Mouse (Mus musculus): ENCODE results near the gene Olfr262. TPM values are rescaled to one million over a fixed set of nuclear protein-coding genes. Genes with fewer than 3 reads are reported as not detected.
"Not testable (repeated sequence)": the region's sequence is repeated elsewhere in the genome, so short reads cannot be mapped to it uniquely, and the experiment has no call there.

Gene Olfr262
- not detected in 2 replicates for polyA plus RNA-seq (2014; fragmentation: Nextera tagmentation; extraction: Ambion mirVana)

DNA sequence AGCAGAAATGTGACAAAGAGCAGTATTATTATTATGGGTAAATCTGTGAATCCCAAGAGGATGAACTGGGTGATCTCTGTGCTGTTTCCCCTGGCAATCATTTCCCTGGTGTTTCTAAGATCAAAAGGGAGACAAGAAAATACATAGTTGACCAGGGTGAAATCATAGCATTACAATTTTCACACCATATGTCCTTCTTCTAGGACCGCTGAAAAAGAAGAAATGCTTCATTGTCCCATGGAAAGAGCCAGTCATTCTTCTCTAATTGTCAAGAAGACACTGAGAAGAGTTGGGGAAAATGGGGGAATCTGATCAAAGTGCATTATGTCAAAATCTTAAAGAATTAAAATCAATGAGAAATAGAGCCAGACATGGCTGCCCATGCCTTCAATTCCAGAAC is at the start of gene Olfr262:
TSS of gene Olfr262 (minus strand) at position 101 of the 400 bp plus-strand sequence.
- ATAC-seq (ENCODE audit: insufficient read depth, low FRiP score, low TSS enrichment) (no peak), DNase-seq (ENCODE audit: low spot score) (no peak)
- Histone ChIP-seq H3K9me3 (ENCODE audit: control insufficient read depth, low read length) (no peaks in the 10 kb centered on the region), H3K9ac (ENCODE audit: low read length) (no peak within 1 kb of the TSS), H3K4me3 (ENCODE audit: low read depth, low read length) (no peak within 1 kb of the TSS), H3K27me3 (ENCODE audit: control insufficient read depth, insufficient read depth, low read length) (no peaks in the 10 kb centered on the region), H3K27ac (ENCODE audit: low read depth, low read length) (no peak within 1 kb of the TSS), H3K36me3 (ENCODE audit: control insufficient read depth, insufficient read depth, low read length) (no peaks in the 10 kb centered on the region), H3K4me1 (ENCODE audit: control insufficient read depth, insufficient read depth, low read length) (no peaks in the 10 kb centered on the region), H3K4me2 (ENCODE audit: low read depth) (no peak within 1 kb of the TSS)
- whole genome bisulfite sequencing: 85% methylated on average over 1 of the region's 1 CpGs

DNA sequence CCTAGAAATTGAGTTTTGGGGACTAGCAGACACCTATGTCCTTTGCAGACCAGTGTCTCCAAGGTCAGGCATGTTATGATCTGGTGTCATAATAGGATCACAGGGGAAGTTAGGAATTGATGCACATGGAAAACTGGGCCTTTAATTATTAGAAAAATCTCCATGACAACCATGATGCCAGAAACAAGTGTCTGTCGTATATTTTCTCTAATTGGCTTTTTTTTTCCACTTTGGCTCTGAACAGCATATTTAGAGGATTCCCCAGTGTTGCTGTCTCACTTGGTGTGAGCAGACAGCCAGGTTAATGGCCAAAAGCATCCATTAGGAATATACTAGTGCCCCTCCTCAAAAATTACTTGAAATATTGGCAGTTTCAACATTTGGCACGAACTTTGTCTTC is 38.1 kb upstream of the Olfr262 start, which contains the start of gene Olfr1434:
TSS of gene Olfr1434 (plus strand) at position 301 of the 400 bp plus-strand sequence.
- H3K27me3 ChIP-seq (ENCODE audit: control insufficient read depth, insufficient read depth, low read length): no peaks in the 10 kb centered on the region
- H3K9me3 ChIP-seq (ENCODE audit: control insufficient read depth, low read length): no peaks in the 10 kb centered on the region
- ATAC-seq (ENCODE audit: insufficient read depth, low FRiP score, low TSS enrichment) (no peak), DNase-seq (ENCODE audit: low spot score) (no peak)
- H3K27ac ChIP-seq (ENCODE audit: low read depth, low read length): no peak within 1 kb of the TSS
- 80% methylated on average over 2 of the region's 2 CpGs for WGBS
- H3K4me1 ChIP-seq (ENCODE audit: control insufficient read depth, insufficient read depth, low read length): no peaks in the 10 kb centered on the region
- no peak within 1 kb of the TSS for H3K9ac ChIP-seq (ENCODE audit: low read length)
- H3K36me3 ChIP-seq (ENCODE audit: control insufficient read depth, insufficient read depth, low read length): no peaks in the 10 kb centered on the region
- H3K4me3 ChIP-seq (ENCODE audit: low read depth, low read length): no peak within 1 kb of the TSS
- no peak within 1 kb of the TSS for H3K4me2 ChIP-seq (ENCODE audit: low read depth)

DNA sequence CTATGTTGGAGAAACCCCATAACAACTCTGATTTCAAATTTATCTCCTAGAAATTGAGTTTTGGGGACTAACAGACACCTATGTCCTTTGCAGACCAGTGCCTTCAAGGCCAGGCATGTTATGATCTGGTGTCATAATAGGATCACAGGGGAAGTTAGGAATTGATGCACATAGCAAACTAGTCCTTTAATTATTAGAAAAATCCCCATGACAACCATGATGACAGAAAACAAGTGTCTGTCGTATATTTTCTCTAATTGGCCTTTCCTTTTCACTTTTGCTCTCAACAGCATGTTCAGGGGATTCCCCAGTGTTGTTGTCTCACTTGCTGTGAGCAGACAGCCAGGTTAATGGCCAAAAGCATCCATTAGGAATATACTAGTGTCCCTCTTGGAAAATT is 19.3 kb upstream of the Olfr262 start, which contains the start of gene Olfr235:
TSS of gene Olfr235 (plus strand) at position 301 of the 400 bp plus-strand sequence.
- Histone ChIP-seq H3K4me1 (ENCODE audit: control insufficient read depth, insufficient read depth, low read length) (no peaks in the 10 kb centered on the region), H3K4me3 (ENCODE audit: low read depth, low read length) (no peak within 1 kb of the TSS), H3K27me3 (ENCODE audit: control insufficient read depth, insufficient read depth, low read length) (no peaks in the 10 kb centered on the region), H3K36me3 (ENCODE audit: control insufficient read depth, insufficient read depth, low read length) (no peaks in the 10 kb centered on the region), H3K27ac (ENCODE audit: low read depth, low read length) (no peak within 1 kb of the TSS), H3K4me2 (ENCODE audit: low read depth) (no peak within 1 kb of the TSS), H3K9me3 (ENCODE audit: control insufficient read depth, low read length) (no peaks in the 10 kb centered on the region), H3K9ac (ENCODE audit: low read length) (no peak within 1 kb of the TSS)
- no peak for ATAC-seq (ENCODE audit: insufficient read depth, low FRiP score, low TSS enrichment)
- DNase-seq (ENCODE audit: low spot score): no peak
- WGBS: 65% methylated on average over 1 of the region's 1 CpGs

DNA sequence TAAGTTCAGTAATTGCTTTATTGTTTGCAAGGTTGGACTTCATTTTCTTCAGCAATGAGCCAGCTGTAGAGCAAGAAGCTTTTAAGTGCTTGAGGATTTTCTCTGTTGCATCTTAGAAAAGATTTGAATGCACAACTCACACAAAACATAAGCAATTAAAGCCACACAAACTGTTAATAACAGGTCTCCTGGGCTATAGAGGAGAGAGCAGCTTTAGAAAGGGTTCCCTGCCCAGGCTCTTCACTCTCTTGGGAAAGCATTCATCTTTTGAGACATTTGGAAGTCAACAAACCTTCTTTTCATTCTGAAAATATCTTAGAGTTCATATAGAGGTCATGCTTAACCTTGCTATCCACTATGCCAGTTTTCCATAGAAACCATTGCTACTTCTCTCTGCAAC is 9.0 kb downstream of the Olfr262 start, which contains the start of gene Olfr1432:
TSS of gene Olfr1432 (minus strand) at position 101 of the 400 bp plus-strand sequence.
- not testable (repeated sequence) for H3K36me3 ChIP-seq (ENCODE audit: control insufficient read depth, insufficient read depth, low read length); ATAC-seq (ENCODE audit: insufficient read depth, low FRiP score, low TSS enrichment); H3K27ac ChIP-seq (ENCODE audit: low read depth, low read length); H3K9me3 ChIP-seq (ENCODE audit: control insufficient read depth, low read length); H3K4me3 ChIP-seq (ENCODE audit: low read depth, low read length); H3K4me1 ChIP-seq (ENCODE audit: control insufficient read depth, insufficient read depth, low read length); H3K9ac ChIP-seq (ENCODE audit: low read length); DNase-seq (ENCODE audit: low spot score); H3K27me3 ChIP-seq (ENCODE audit: control insufficient read depth, insufficient read depth, low read length); H3K4me2 ChIP-seq (ENCODE audit: low read depth)

DNA sequence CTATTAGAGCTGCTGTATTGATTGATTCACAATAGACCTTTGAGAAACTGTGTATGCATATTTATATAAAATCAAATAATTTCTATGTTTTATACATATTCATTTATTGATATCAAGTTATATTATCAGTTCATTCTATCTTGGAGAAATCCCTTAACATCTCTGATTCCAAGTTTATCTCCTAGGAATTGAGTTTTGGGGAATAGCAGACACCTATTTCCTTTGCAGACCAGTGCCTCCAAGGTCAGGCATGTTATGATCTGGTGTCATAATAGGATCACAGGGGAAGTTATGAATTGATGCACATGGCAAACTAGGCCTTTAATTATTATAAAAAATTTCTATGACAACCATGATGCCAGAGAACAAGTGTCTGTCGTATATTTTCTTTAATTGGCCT is 41.1 kb downstream of the Olfr262 start, which contains the start of gene Olfr1431:
TSS of gene Olfr1431 (plus strand) at position 301 of the 400 bp plus-strand sequence.
- WGBS: 84% methylated on average over 1 of the region's 1 CpGs

DNA sequence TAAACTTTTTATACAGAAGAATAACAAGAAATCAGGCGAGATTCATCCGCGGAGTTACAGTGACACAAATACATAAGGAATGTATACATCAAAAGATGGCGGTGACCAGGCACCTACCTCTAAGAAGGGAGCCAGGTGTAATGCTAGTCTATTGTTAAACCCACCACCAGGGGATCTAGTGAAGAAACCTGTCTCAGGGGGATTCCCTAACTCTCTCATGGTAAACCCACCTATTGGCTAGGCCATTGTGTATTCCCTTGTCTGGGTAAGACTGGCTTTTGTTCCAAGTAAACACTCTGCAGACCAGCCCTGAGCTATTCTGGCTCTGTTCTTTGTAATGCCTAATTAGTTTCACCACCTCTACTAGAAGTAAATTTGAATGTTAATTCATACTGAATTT is 42.4 kb downstream of the Olfr262 start:
- WGBS: 81% methylated on average over 4 of the region's 4 CpGs
- not testable (repeated sequence) for DNase-seq (ENCODE audit: low spot score)

More for the DNA sequence above, 41.1 kb downstream of the Olfr262 start, which contains the start of gene Olfr1431:
- Histone ChIP-seq H3K9ac (ENCODE audit: low read length) (no peak within 1 kb of the TSS), H3K4me1 (ENCODE audit: control insufficient read depth, insufficient read depth, low read length) (no peaks in the 10 kb centered on the region), H3K4me3 (ENCODE audit: low read depth, low read length) (no peak within 1 kb of the TSS), H3K36me3 (ENCODE audit: control insufficient read depth, insufficient read depth, low read length) (no peaks in the 10 kb centered on the region), H3K27ac (ENCODE audit: low read depth, low read length) (no peak within 1 kb of the TSS), H3K4me2 (ENCODE audit: low read depth) (no peak within 1 kb of the TSS), H3K9me3 (ENCODE audit: control insufficient read depth, low read length) (no peaks in the 10 kb centered on the region), H3K27me3 (ENCODE audit: control insufficient read depth, insufficient read depth, low read length) (no peaks in the 10 kb centered on the region)
- ATAC-seq (ENCODE audit: insufficient read depth, low FRiP score, low TSS enrichment): no peak
- no peak for DNase-seq (ENCODE audit: low spot score)

More for the DNA sequence above, 42.4 kb downstream of the Olfr262 start:
- not testable (repeated sequence) for H3K9me3 ChIP-seq (ENCODE audit: control insufficient read depth, low read length); H3K4me2 ChIP-seq (ENCODE audit: low read depth); H3K27ac ChIP-seq (ENCODE audit: low read depth, low read length); ATAC-seq (ENCODE audit: insufficient read depth, low FRiP score, low TSS enrichment); H3K9ac ChIP-seq (ENCODE audit: low read length); H3K36me3 ChIP-seq (ENCODE audit: control insufficient read depth, insufficient read depth, low read length); H3K4me3 ChIP-seq (ENCODE audit: low read depth, low read length); H3K4me1 ChIP-seq (ENCODE audit: control insufficient read depth, insufficient read depth, low read length); H3K27me3 ChIP-seq (ENCODE audit: control insufficient read depth, insufficient read depth, low read length)

Other genes with a start within 250 kb of the Olfr262 start
- not detected in 2 replicates for gene Olfr1423, start 200.3 kb downstream of the Olfr262 start, polyA plus RNA-seq (2014; fragmentation: Nextera tagmentation; extraction: Ambion mirVana)
- not detected in 2 replicates for gene Olfr1424, start 179.0 kb downstream of the Olfr262 start, polyA plus RNA-seq (2014; fragmentation: Nextera tagmentation; extraction: Ambion mirVana)
- not detected in 2 replicates for gene Olfr1425, start 163.9 kb downstream of the Olfr262 start, polyA plus RNA-seq (2014; fragmentation: Nextera tagmentation; extraction: Ambion mirVana)
- not detected in 2 replicates for gene Olfr1426, start 149.6 kb downstream of the Olfr262 start, polyA plus RNA-seq (2014; fragmentation: Nextera tagmentation; extraction: Ambion mirVana)
- gene Olfr1427, start 138.3 kb downstream of the Olfr262 start, polyA plus RNA-seq (2014; fragmentation: Nextera tagmentation; extraction: Ambion mirVana): not detected in 2 replicates
- not detected in 2 replicates for gene Olfr1428, start 125.8 kb downstream of the Olfr262 start, polyA plus RNA-seq (2014; fragmentation: Nextera tagmentation; extraction: Ambion mirVana)
- gene Olfr76, start 118.5 kb downstream of the Olfr262 start, polyA plus RNA-seq (2014; fragmentation: Nextera tagmentation; extraction: Ambion mirVana): not detected in 2 replicates
- gene Olfr1555-ps1, start 71.5 kb downstream of the Olfr262 start, polyA plus RNA-seq (2014; fragmentation: Nextera tagmentation; extraction: Ambion mirVana): not detected in 2 replicates
- not detected in 2 replicates for gene Olfr1431, start 41.0 kb downstream of the Olfr262 start, polyA plus RNA-seq (2014; fragmentation: Nextera tagmentation; extraction: Ambion mirVana)
- not detected in 2 replicates for gene Olfr1432, start 9.1 kb downstream of the Olfr262 start, polyA plus RNA-seq (2014; fragmentation: Nextera tagmentation; extraction: Ambion mirVana)
- gene Olfr235, start 19.4 kb upstream of the Olfr262 start, polyA plus RNA-seq (2014; fragmentation: Nextera tagmentation; extraction: Ambion mirVana): not detected in 2 replicates
- not detected in 2 replicates for gene Olfr1434, start 38.2 kb upstream of the Olfr262 start, polyA plus RNA-seq (2014; fragmentation: Nextera tagmentation; extraction: Ambion mirVana)
- gene Olfr1436, start 57.5 kb upstream of the Olfr262 start, polyA plus RNA-seq (2014; fragmentation: Nextera tagmentation; extraction: Ambion mirVana): not detected in 2 replicates
- gene Olfr1437, start 83.4 kb upstream of the Olfr262 start, polyA plus RNA-seq (2014; fragmentation: Nextera tagmentation; extraction: Ambion mirVana): not detected in 2 replicates
- not detected in 2 replicates for gene Olfr1438-ps1, start 94.3 kb upstream of the Olfr262 start, polyA plus RNA-seq (2014; fragmentation: Nextera tagmentation; extraction: Ambion mirVana)
- gene Olfr1440, start 145.6 kb upstream of the Olfr262 start, polyA plus RNA-seq (2014; fragmentation: Nextera tagmentation; extraction: Ambion mirVana): not detected in 2 replicates
- gene Olfr1441, start 175.8 kb upstream of the Olfr262 start, polyA plus RNA-seq (2014; fragmentation: Nextera tagmentation; extraction: Ambion mirVana): not detected in 2 replicates
- not detected in 2 replicates for gene Pfpl, start 186.2 kb upstream of the Olfr262 start, polyA plus RNA-seq (2014; fragmentation: Nextera tagmentation; extraction: Ambion mirVana)
- 1.1 and 1.2 TPM in 2 replicates for gene Mpeg1, start 219.1 kb upstream of the Olfr262 start, polyA plus RNA-seq (2014; fragmentation: Nextera tagmentation; extraction: Ambion mirVana)

Data from neural tube, embryonic 11.5 days (tissue).